Mouse (Mus musculus): Measurements from ENCODE around the gene Olfr820. TPM values are rescaled to one million over a fixed set of nuclear protein-coding genes. Genes with fewer than 3 reads are reported as not detected.

Olfr820 gene
- not detected for polyA plus RNA-seq (2017; shearing (Covaris generic))

DNA sequence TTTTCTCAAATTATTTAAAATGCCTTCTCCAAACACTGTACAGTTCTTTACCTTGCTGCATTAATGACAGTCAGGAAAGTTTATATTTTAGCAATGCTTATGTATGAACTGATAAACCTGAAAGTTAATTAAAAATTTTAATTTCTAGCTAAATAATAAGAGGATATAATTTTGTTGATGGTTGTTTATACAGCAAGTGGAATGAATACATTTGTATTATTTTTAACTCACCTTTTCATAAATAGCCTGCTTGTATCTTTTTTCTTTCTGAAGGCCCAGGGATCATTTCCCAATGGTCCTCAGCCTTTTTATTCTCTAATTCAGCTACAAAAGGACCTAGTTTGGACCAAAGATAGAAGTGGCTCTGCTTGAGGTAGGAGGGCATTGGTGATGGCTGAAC lies at the start of gene Olfr820:
Gene Olfr820 (plus strand): TSS at position 301 of the 400 bp plus-strand sequence.

DNA sequence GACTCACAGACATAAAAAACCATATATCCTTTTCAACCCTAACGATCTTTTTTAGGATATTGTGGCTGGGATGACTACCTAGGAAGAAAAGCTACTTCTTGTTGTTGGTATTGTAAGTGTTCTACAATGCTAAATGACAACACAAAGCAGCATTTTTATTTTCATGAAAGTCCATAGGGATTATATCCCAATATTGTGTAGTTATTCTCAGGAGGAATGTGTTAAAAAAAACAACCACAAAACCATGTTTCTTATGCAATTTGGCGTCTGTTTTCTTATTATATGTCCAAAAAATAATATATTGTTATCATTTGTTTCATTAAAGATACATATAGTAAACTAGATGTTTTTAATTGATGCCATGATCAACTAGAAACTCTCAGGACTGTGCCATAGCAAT lies 45.3 kb upstream of the Olfr820 start, which contains the start of gene Olfr819:
Gene Olfr819 (minus strand): TSS at position 101 of the 400 bp plus-strand sequence.

DNA sequence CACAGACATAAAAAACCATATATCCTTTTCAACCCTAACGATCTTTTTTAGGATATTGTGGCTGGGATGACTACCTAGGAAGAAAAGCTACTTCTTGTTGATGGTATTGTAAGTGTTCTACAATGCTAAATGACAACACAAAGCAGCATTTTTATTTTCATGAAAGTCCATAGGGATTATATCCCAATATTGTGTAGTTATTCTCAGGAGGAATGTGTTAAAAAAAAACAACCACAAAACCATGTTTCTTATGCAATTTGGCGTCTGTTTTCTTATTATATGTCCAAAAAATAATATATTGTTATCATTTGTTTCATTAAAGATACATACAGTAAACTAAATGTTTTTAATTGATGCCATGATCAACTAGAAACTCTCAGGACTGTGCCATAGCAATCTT lies 36.4 kb upstream of the Olfr820 start, which contains the start of gene Olfr247:
Gene Olfr247 (minus strand): TSS at position 101 of the 400 bp plus-strand sequence.

DNA sequence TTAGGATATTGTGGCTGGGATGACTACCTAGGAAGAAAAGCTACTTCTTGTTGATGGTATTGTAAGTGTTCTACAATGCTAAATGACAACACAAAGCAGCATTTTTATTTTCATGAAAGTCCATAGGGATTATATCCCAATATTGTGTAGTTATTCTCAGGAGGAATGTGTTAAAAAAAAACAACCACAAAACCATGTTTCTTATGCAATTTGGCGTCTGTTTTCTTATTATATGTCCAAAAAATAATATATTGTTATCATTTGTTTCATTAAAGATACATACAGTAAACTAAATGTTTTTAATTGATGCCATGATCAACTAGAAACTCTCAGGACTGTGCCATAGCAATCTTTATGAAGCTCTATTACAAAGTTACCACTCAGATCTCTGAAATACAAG lies 27.5 kb upstream of the Olfr820 start, which contains the start of gene Gm10310:
Gene Gm10310 (minus strand): TSS at position 101 of the 400 bp plus-strand sequence.

DNA sequence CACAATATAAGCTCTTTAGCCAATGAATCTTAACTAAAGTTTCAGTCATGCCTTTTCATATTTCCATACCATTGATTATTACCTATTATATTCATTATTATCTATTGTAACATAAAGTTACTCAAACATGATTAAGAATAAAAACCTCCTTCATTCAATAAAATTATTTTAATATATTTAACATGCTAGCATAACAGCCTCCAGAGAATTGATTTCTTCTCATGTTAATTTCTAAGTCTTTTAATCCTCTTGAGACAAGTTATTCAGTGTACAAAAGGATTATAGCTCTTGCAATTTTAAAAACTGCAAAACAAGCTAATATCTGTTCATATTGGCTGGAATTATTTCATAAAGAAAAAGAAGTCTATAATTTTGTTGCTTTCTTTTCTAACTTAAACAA lies 17.6 kb downstream of the Olfr820 start, which contains the start of gene Olfr821:
Gene Olfr821 (plus strand): TSS at position 301 of the 400 bp plus-strand sequence.

Other genes starting within 250 kb of the Olfr820 start
- gene Olfr808, start 247.1 kb upstream of the Olfr820 start, polyA plus RNA-seq (2017; shearing (Covaris generic)) = not detected
- not detected for gene Olfr809, start 238.0 kb upstream of the Olfr820 start, polyA plus RNA-seq (2017; shearing (Covaris generic))
- gene Olfr810, start 217.7 kb upstream of the Olfr820 start, polyA plus RNA-seq (2017; shearing (Covaris generic)) = not detected
- gene Olfr811, start 208.2 kb upstream of the Olfr820 start, polyA plus RNA-seq (2017; shearing (Covaris generic)) = not detected
- gene Olfr812, start 166.5 kb upstream of the Olfr820 start, polyA plus RNA-seq (2017; shearing (Covaris generic)) = not detected
- not detected for gene Olfr813, start 157.3 kb upstream of the Olfr820 start, polyA plus RNA-seq (2017; shearing (Covaris generic))
- gene Olfr814, start 132.8 kb upstream of the Olfr820 start, polyA plus RNA-seq (2017; shearing (Covaris generic)) = not detected
- gene Olfr815, start 106.8 kb upstream of the Olfr820 start, polyA plus RNA-seq (2017; shearing (Covaris generic)) = not detected
- gene Olfr816, start 97.0 kb upstream of the Olfr820 start, polyA plus RNA-seq (2017; shearing (Covaris generic)) = not detected
- gene Olfr818, start 63.5 kb upstream of the Olfr820 start, polyA plus RNA-seq (2017; shearing (Covaris generic)) = not detected
- not detected for gene Olfr819, start 45.4 kb upstream of the Olfr820 start, polyA plus RNA-seq (2017; shearing (Covaris generic))
- not detected for gene Olfr247, start 36.5 kb upstream of the Olfr820 start, polyA plus RNA-seq (2017; shearing (Covaris generic))
- 0.06 TPM for gene Gm10310, start 27.6 kb upstream of the Olfr820 start, polyA plus RNA-seq (2017; shearing (Covaris generic))
- gene Olfr821, start 17.7 kb downstream of the Olfr820 start, polyA plus RNA-seq (2017; shearing (Covaris generic)) = not detected
- gene Olfr822, start 58.6 kb downstream of the Olfr820 start, polyA plus RNA-seq (2017; shearing (Covaris generic)) = not detected
- not detected for gene Olfr823, start 102.8 kb downstream of the Olfr820 start, polyA plus RNA-seq (2017; shearing (Covaris generic))
- gene Olfr824, start 117.4 kb downstream of the Olfr820 start, polyA plus RNA-seq (2017; shearing (Covaris generic)) = not detected
- gene Olfr825, start 154.1 kb downstream of the Olfr820 start, polyA plus RNA-seq (2017; shearing (Covaris generic)) = not detected
- gene Olfr826, start 171.6 kb downstream of the Olfr820 start, polyA plus RNA-seq (2017; shearing (Covaris generic)) = not detected
- not detected for gene Olfr827, start 201.8 kb downstream of the Olfr820 start, polyA plus RNA-seq (2017; shearing (Covaris generic))